ENCODE assay signal across 12 mouse cellular contexts in genomic region chr15:10634176-10634575, GRCm38 (mm10).
DNase-seq lines count a peak whose midpoint lies in the region; ATAC-seq and TF ChIP-seq lines count a peak whose summit lies in the region.
"Had no signal": no experiment of that assay in that cellular context is flagged by ENCODE, and none has a peak within 500 bp of the region (broad histone marks: within the 10 kb centered on the region; RNA-seq: fewer than 3 reads in every experiment).

No protein-coding gene starts in this region.

- no peak for DNase-seq in kidney, adult 2 months
- DNase-seq in kidney, adult 18-20 months, result no peak
- DNase-seq in hindlimb bud, embryonic 11.5 days (ENCODE audit: extremely low spot score, low read depth, low spot score), result peak; percentile 71
- no peak for DNase-seq in adrenal gland, adult (ENCODE audit: inconsistent age in 2 of 2, low spot score in 1 of 2)
- DNase-seq in layer of hippocampus, postnatal 36 days, result no peak
- DNase-seq in testis, postnatal 14 days (ENCODE audit: low spot score), result no peak
- DNase-seq: cerebellum, adult 9-10 months; right cerebral cortex, postnatal 14 days had no signal

- H3K36me3 ChIP-seq in kidney, adult 2 months (ENCODE audit: control insufficient read depth, insufficient read depth, low read length), result no peaks in the 10 kb centered on the region; the same call in 1 of the 2 replicates
- peaks cover 6% of the 10 kb centered on the region; the same call in 1 of the 2 replicates for H3K36me3 ChIP-seq in neural tube, embryonic 13.5 days
- H3K36me3 ChIP-seq in neural tube, embryonic 15.5 days, result no peaks in the 10 kb centered on the region

- H3K27me3 ChIP-seq in kidney, adult 2 months (replicated peaks; ENCODE audit: control insufficient read depth, insufficient read depth, low read length), result no peaks in the 10 kb centered on the region
- H3K27me3 ChIP-seq in neural tube, embryonic 13.5 days, result no peaks in the 10 kb centered on the region
- H3K27me3 ChIP-seq in neural tube, embryonic 15.5 days (replicated peaks), result no peaks in the 10 kb centered on the region
- H3K27me3 ChIP-seq: megakaryocyte, embryonic 14.5 days had no signal

- H3K27ac ChIP-seq in kidney, adult 2 months (ENCODE audit: insufficient read depth, low read depth, low read length), result peak overlapping the region; percentile 42; the same call in 1 of the 2 replicates
- H3K27ac ChIP-seq in neural tube, embryonic 13.5 days (replicated peaks), result peak overlapping the region; percentile 29
- no peak overlapping the region for H3K27ac ChIP-seq in neural tube, embryonic 15.5 days (replicated peaks)

- no peak overlapping the region for H3K4me2 ChIP-seq in neural tube, embryonic 13.5 days
- no peak overlapping the region for H3K4me2 ChIP-seq in neural tube, embryonic 15.5 days

- H3K9me3 ChIP-seq in neural tube, embryonic 13.5 days, result no peaks in the 10 kb centered on the region
- no peaks in the 10 kb centered on the region for H3K9me3 ChIP-seq in neural tube, embryonic 15.5 days (replicated peaks)
- H3K9me3 ChIP-seq: megakaryocyte, embryonic 14.5 days had no signal

- peaks cover 18% of the 10 kb centered on the region for H3K4me1 ChIP-seq in kidney, adult 2 months (ENCODE audit: control insufficient read depth, insufficient read depth, low read length)
- peaks cover 21% of the 10 kb centered on the region for H3K4me1 ChIP-seq in neural tube, embryonic 13.5 days (replicated peaks)
- peaks cover 16% of the 10 kb centered on the region for H3K4me1 ChIP-seq in neural tube, embryonic 15.5 days

- 46% methylated on average over 6 of the region's 6 CpGs for WGBS in kidney, adult 2 months
- 58% methylated on average over 6 of the region's 6 CpGs for WGBS in neural tube, embryonic 13.5 days
- 66% methylated on average over 6 of the region's 6 CpGs for WGBS in neural tube, embryonic 15.5 days

- H3K4me3 ChIP-seq in kidney, adult 2 months (ENCODE audit: insufficient read depth, low read depth, low read length), result no peak overlapping the region
- no peak overlapping the region for H3K4me3 ChIP-seq in neural tube, embryonic 13.5 days
- no peak overlapping the region for H3K4me3 ChIP-seq in neural tube, embryonic 15.5 days (replicated peaks)
- H3K4me3 ChIP-seq: erythroblast, embryonic 14.5 days; megakaryocyte, embryonic 14.5 days had no signal

- H3K9ac ChIP-seq in neural tube, embryonic 13.5 days, result no peak overlapping the region
- H3K9ac ChIP-seq in neural tube, embryonic 15.5 days (replicated peaks), result no peak overlapping the region

- no peak for ATAC-seq in neural tube, embryonic 13.5 days (ENCODE audit: low read depth)
- ATAC-seq in neural tube, embryonic 15.5 days (ENCODE audit: low FRiP score), result no peak

- TF ChIP-seq CTCF in kidney, adult 2 months (conservative IDR thresholded peaks at IDR 0.05; ENCODE audit: insufficient read depth, insufficient read length, low read depth, low read length), result no peak

- no peak for TF ChIP-seq POLR2A in kidney, adult 2 months (IDR thresholded peaks at IDR 0.05; ENCODE audit: low read depth, low read length)
